Mouse (Mus musculus) embryonic facial prominence, embryonic 13.5 days (tissue): Measurements from ENCODE around the gene Pex6. TPM values are rescaled to one million over a fixed set of nuclear protein-coding genes. Genes with fewer than 3 reads are reported as not detected.

Experiments used
- ATAC-seq: fragments of 200-750 bp; cut with Nextera tagmentation; 2 replicates; pipeline ENCODE4 v1.8.0; 2017; ENCODE audit warnings: low read depth; ENCODE audit not compliant: insufficient number of reproducible peaks, insufficient read depth, low FRiP score, low TSS enrichment
- H3K27ac ChIP-seq: fragments of 300-500 bp; sonication (generic); 2 replicates; pipeline ENCODE4 v1.5.1; 2015; ENCODE audit warnings: moderate library complexity, mild to moderate bottlenecking, inconsistent platforms
- H3K27me3 ChIP-seq: fragments of 300-500 bp; sonication (generic); 2 replicates; pipeline ENCODE4 v1.6.1; 2015; ENCODE audit warnings: mild to moderate bottlenecking, inconsistent platforms
- H3K36me3 ChIP-seq: fragments of 300-500 bp; sonication (generic); 2 replicates; pipeline ENCODE4 v1.6.1; 2015; ENCODE audit warnings: mild to moderate bottlenecking, inconsistent platforms
- H3K4me1 ChIP-seq: fragments of 300-500 bp; sonication (generic); 2 replicates; pipeline ENCODE4 v1.6.1; 2015; ENCODE audit warnings: inconsistent platforms
- H3K4me2 ChIP-seq: fragments of 300-500 bp; sonication (generic); 2 replicates; pipeline ENCODE4 v1.6.1; 2015; ENCODE audit warnings: moderate library complexity, mild to moderate bottlenecking, inconsistent platforms
- H3K4me3 ChIP-seq: fragments of 300-500 bp; sonication (generic); 2 replicates; pipeline ENCODE4 v1.5.1; 2015; ENCODE audit warnings: mild to moderate bottlenecking, inconsistent platforms
- H3K9ac ChIP-seq: fragments of 300-500 bp; sonication (generic); 2 replicates; pipeline ENCODE4 v1.6.1; 2015; ENCODE audit warnings: mild to moderate bottlenecking, inconsistent platforms
- H3K9me3 ChIP-seq: fragments of 300-500 bp; sonication (generic); 2 replicates; pipeline ENCODE4 v1.6.1; 2016; ENCODE audit warnings: inconsistent platforms
- WGBS: fragments of 180-500 bp; shearing (Covaris S2); methylation state at CpG from one replicate; pipeline ENCODE4 v1.1.7; 2015; ENCODE audit warnings: mixed read lengths; 5-methylcytosine and 5-hydroxymethylcytosine counted together
- polyA plus RNA-seq: library from polyadenylated mRNA; unstranded; fragments of >200 nt; fragmentation: Nextera tagmentation; extraction: Ambion mirVana; gene quantifications from 2 replicates; pipeline ENCODE4 v1.2.1, GENCODE M21; 2015

Pex6 gene
- polyA plus RNA-seq, 1 experiment from 2014 or later = 32.4 TPM

DNA sequence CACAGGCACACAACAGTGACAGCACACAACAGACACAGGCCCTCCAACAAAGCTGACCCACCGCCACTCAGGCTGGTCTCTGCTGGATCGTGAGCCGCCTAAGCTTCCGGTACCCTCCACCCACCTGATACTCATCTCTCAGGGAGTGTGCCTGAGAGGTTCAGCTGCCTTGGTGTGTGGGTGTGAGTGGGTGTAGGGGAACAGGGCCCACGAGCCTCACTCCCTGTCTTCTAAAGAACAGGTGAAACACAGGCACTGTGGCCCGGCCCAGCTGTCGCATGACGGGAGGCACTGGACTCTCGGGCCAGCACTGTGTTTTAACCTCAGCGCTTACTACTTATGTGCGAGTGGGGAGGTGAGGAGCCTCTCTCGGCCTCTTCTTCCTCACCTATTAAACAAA is 9.2 kb upstream of the Pex6 start:
- H3K27me3 ChIP-seq = no peaks in the 10 kb centered on the region
- no peaks in the 10 kb centered on the region for H3K9me3 ChIP-seq
- no peak for ATAC-seq
- peaks cover 37% of the 10 kb centered on the region for H3K36me3 ChIP-seq
- H3K27ac ChIP-seq = no peak overlapping the region
- H3K9ac ChIP-seq = peak overlapping the region; percentile 97; the same call in 1 of the 2 replicates
- 90% methylated on average over 12 of the region's 12 CpGs for WGBS
- H3K4me1 ChIP-seq = peaks cover 32% of the 10 kb centered on the region
- H3K4me2 ChIP-seq = 0 out of 2 replicates have a peak overlapping the region, but pooled peaks have one; percentile 7
- 0 out of 2 replicates have a peak overlapping the region, but pooled peaks have one; percentile 94 for H3K4me3 ChIP-seq

DNA sequence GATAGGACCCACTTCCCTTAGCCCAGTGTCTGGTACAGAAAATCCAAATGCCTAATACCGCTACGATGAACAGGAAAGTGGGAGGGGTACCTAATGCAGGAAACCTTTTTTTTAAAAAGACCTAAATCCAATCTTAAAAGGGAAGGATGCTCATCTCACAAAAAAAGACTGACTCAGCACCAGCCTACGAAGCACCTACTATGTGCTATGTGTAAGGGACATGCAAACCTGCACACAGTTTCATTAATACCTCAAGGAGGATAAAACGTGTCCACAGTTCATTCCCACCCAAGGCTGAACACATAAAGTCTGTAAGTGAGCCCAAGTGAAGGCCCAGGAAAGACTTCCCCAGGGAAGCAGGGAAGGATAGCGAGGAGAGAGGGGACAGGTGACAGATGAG is 8.8 kb upstream of the Pex6 start:
- Histone ChIP-seq H3K4me1 (peaks cover 32% of the 10 kb centered on the region), H3K9me3 (no peaks in the 10 kb centered on the region), H3K36me3 (peaks cover 33% of the 10 kb centered on the region), H3K27ac (no peak overlapping the region), H3K4me3 (peak overlapping the region; percentile 94; the same call in 1 of the 2 replicates), H3K4me2 (peak overlapping the region; percentile 85), H3K27me3 (no peaks in the 10 kb centered on the region), H3K9ac (peak overlapping the region; percentile 97)
- ATAC-seq = no peak
- WGBS = 92% methylated on average over 5 of the region's 5 CpGs

DNA sequence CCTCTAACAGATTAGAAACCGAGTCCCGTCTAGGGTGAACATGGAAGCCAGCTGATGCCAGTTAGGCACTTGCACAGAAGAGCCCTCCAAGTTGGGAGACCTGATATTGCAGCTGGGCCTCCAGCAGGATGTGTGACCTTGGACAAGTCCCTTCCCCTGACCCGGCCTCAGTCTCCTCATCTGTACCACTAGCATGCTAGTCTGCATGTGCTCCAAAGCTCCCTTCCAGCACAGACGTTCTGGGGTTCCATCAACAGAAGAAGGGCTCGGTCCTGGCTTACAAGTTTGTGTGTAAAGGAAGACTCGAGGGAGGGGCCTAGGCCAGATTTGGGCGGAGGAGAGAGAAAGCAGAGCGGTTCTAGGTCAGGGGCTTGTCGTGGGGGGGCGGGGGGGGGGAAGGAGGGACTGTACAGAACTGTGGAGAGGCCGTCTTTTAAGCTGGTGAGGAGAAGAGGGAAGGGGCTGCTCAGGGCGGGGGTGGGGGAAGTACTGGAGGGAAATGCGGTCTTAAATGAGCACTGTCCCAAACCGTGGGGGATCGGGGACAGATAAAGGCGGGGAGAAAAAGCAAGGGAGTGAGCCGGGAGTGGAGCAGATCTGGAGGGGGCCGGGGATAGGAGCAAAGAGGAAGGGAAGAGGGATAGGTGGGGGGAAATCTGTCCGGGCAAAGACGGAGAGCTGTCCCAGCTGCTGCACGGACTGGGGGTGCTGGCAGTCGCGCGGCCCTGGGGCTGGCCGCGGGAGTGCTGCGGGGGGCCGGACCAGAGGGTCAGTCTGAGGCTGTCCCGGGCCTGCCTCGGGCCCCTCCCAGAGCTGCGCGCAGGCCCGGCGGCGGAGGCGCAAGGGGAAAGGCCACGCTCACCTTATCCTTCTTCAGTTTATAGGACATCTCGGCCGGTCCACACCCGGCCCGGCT is 7.0 kb upstream of the Pex6 start:
- H3K4me2 ChIP-seq = peak overlapping the region; percentile 85
- H3K27me3 ChIP-seq = no peaks in the 10 kb centered on the region
- ATAC-seq = peak; percentile 77
- 3% methylated on average over 41 of the region's 41 CpGs for WGBS
- H3K9me3 ChIP-seq = no peaks in the 10 kb centered on the region
- H3K4me3 ChIP-seq = peak overlapping the region; percentile 94
- H3K4me1 ChIP-seq = peaks cover 32% of the 10 kb centered on the region
- H3K9ac ChIP-seq = peak overlapping the region; percentile 97
- H3K36me3 ChIP-seq = peaks cover 19% of the 10 kb centered on the region
- peak overlapping the region; percentile 92 for H3K27ac ChIP-seq

DNA sequence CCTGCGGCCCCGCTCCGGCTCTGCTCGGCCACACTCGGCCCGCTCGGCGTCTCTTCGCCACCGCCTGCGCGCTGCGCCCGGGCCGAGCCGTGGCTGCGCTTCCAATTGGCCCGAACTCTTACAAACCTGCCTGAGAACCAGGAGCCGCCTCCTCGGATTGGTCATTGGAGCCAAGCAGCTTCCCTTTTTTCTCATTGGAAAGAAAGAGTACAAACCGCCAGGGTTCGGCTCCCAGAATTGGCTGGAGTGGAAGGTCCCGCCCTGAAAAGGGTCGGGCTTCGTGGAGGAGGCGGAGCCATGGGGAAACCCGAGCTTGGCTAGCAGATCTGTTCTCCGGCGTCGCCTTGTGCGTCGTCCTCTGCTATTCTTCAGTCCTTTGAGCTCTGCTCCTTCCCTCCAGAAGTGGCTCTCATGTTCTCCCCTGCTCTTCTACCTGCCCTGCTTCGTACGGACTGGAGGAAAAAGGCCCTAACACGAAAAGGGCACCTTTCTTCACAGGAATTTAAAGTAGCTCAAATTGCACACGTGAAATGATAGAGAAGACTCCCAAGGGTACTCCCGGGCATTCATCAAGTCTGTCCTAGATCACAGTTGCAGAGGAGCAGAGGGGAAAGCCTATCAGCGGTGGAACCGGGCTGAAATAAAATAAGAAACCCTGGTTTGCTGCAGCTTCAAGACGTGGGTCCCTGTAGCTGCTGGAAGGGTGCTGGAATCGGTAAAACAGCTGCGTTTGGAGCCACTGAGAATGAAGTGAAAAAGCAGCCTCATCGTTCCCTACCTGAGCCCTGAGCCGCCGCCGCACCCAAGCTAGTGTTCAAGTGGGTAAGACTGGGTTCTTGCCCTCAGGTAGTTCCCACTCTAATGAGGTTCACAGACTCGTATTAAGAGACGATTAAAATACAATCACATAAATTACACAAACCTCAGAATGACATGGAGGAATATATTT is 6.1 kb upstream of the Pex6 start, which contains the start of gene Ppp2r5d:
Gene Ppp2r5d, minus strand, starts transcription at position 225 of the 949 bp plus-strand sequence.
- Histone ChIP-seq H3K9me3 (no peaks in the 10 kb centered on the region), H3K9ac (peak within 1 kb of the TSS; percentile 97), H3K4me1 (peaks cover 32% of the 10 kb centered on the region), H3K36me3 (peaks cover 11% of the 10 kb centered on the region), H3K4me2 (peak within 1 kb of the TSS; percentile 85), H3K27me3 (no peaks in the 10 kb centered on the region), H3K4me3 (peak within 1 kb of the TSS; percentile 94), H3K27ac (peak within 1 kb of the TSS; percentile 92)
- ATAC-seq = peak; percentile 90
- under 1% methylated on average over 48 of the region's 48 CpGs for WGBS

DNA sequence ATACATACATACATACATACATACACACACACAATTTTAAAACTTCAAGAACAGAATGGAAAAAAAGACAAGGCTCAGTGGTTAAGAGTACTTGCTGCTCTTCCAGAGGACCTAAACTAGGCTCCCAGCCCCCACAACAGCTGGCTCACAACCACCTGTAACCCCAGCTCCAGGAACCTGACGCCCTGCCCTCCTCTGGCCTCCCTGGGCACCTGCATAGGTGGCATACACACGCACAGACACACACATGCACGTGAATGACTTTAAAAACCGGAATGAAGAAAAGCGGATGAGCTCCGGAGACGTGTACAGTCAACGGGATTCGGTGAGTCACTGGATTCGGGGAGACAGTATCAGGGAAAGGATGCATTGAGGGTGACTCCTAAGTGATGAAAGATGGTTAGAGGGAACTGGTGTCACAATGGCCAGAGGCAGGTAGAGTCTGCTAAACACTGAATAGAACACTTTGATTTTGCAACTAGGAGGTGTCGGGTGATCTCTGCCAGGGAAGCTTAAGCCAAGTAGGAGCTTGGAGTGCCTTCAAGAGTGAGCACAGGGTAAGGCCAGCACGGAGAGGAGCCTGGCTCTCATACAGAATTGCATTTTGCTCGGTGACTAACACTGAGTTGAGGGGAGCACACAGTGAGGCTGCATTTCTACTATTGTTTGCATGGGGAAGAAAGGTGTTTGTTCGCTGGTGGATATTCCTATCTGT is 4.7 kb upstream of the Pex6 start:
- Histone ChIP-seq H3K36me3 (0 out of 2 replicates have a peak, but pooled peaks cover under 1% of the 10 kb centered on the region), H3K9ac (no peak overlapping the region), H3K9me3 (no peaks in the 10 kb centered on the region), H3K27ac (no peak overlapping the region), H3K4me3 (no peak overlapping the region), H3K4me1 (peaks cover 30% of the 10 kb centered on the region), H3K27me3 (no peaks in the 10 kb centered on the region), H3K4me2 (no peak overlapping the region)
- 88% methylated on average over 14 of the region's 14 CpGs for WGBS
- no peak for ATAC-seq

DNA sequence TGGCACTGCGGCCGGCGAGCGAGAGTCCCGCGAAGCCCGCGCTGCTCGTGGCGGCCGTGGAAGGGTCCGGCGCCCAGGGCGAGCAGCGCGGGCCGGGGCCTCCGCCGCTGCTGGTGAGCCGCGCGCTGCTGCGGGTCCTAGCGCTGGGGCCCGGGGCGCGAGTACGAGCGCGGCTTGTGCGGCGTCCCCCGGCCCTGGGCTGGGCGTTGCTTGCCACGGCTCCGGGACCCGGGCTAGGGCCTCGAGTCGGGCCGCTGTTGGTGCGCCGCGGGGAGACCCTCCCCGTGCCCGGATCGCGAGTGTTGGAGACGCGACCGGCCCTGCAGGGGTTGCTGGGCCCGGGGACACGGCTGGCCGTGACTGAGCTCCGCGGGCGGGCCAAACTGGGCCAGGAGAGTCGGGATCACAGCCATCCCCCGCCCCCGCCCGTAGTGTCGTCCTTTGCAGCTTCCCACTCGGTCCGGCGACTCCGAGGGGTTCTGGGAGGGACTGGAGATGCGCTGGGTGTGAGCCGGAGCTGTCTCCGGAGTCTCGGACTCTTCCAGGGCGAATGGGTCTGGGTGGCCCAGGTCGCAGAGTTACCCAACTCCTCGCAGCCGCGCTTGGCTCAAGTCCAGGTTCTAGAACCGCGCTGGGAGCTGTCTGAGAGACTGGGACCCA is 479 bp downstream of the Pex6 start:
- peak overlapping the region; percentile 100 for H3K4me3 ChIP-seq
- no peak; the same call in 1 of the 2 replicates for ATAC-seq

DNA sequence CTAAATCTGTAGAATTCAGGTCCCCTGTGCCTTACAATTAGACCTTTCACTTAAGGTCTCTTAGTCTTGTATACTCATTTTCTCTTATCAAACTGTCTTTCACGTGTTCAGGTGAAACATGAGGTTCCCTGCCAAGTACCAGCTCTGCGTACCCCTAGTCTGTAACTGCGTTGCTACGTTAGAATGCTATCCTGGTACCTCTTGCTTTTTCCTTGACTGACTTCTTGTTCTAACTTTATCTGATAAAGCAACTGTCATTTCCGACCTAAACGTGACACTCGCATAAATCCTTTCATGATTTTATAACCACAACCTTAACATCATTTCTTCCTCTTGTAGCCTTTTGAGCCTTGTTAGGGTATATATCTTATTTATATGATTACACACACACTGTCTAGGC is 1.2 kb downstream of the Pex6 start:
- no peaks in the 10 kb centered on the region for H3K27me3 ChIP-seq
- no peak overlapping the region for H3K27ac ChIP-seq
- WGBS = 74% methylated on average over 7 of the region's 7 CpGs
- peak overlapping the region; percentile 94 for H3K9ac ChIP-seq
- H3K9me3 ChIP-seq = no peaks in the 10 kb centered on the region
- H3K4me2 ChIP-seq = peak overlapping the region; percentile 100
- H3K36me3 ChIP-seq = peaks cover 39% of the 10 kb centered on the region
- H3K4me3 ChIP-seq = peak overlapping the region; percentile 100
- no peak for ATAC-seq
- peaks cover 16% of the 10 kb centered on the region for H3K4me1 ChIP-seq

More for the DNA sequence above, 479 bp downstream of the Pex6 start:
- Histone ChIP-seq H3K27ac (peak overlapping the region; percentile 64), H3K4me1 (peaks cover 16% of the 10 kb centered on the region), H3K9ac (peak overlapping the region; percentile 94), H3K27me3 (no peaks in the 10 kb centered on the region), H3K9me3 (no peaks in the 10 kb centered on the region), H3K4me2 (peak overlapping the region; percentile 100), H3K36me3 (peaks cover 32% of the 10 kb centered on the region)
- WGBS = under 1% methylated on average over 67 of the region's 76 CpGs

DNA sequence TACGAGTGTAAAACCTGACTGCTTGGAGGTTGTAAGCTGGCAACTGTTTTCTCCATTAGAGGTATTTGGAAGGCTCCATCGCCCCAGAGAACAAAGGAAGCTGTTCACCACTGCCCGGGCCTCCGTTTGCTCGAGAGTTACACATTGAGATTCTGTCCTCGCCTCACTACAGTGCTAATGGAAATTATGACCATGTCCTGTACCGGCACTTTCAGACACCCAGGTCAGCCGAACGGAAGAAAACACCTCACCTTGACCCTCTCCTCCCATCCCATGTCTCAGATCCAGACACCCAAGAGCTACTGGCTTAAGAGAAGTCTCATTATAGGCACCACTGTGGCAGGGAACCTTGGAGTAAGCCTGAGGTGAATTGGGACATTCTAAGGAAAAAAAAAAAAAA is 2.6 kb downstream of the Pex6 start:
- Histone ChIP-seq H3K9ac (no peak overlapping the region), H3K4me1 (peaks cover 16% of the 10 kb centered on the region), H3K27me3 (no peaks in the 10 kb centered on the region), H3K36me3 (peaks cover 42% of the 10 kb centered on the region), H3K4me3 (no peak overlapping the region), H3K27ac (no peak overlapping the region), H3K9me3 (no peaks in the 10 kb centered on the region), H3K4me2 (no peak overlapping the region)
- no peak for ATAC-seq
- 89% methylated on average over 9 of the region's 9 CpGs for WGBS

DNA sequence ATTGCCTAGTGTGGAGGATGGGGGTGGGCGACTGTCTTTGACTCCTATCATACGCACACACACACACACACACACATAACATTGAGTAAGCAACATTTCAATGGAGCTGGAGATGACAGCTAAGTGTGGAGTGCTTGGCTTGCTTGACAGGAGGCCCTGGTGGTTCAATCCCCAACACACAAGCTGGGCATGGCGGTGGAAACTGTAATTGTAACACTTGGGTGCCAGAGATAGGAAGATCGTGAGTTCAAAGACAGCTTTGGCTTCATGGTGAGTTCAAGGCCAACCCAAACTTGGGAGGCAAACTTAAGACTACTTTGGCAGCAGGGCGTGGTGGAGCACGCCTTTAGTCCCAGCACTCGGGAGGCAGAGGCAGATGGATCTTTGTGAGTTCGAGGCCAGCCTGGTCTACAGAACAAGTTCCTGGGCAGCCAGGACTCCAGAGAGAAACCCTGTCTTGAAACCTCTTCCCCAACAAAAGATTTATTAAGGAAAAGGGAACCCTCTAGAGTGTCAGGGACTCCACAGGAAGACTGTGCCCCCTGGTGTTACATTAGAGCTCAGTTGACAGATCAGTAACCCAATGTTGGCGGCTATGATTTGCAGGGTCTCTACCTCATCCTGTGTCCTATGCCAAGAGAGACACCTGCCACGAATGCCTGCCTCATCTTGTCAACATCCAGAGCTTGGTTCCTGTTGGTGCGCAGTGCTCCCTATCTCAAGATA is 3.7 kb downstream of the Pex6 start:
- Histone ChIP-seq H3K36me3 (peaks cover 51% of the 10 kb centered on the region), H3K27me3 (no peaks in the 10 kb centered on the region), H3K9ac (no peak overlapping the region), H3K4me1 (peaks cover 16% of the 10 kb centered on the region), H3K9me3 (no peaks in the 10 kb centered on the region), H3K27ac (no peak overlapping the region), H3K4me3 (no peak overlapping the region), H3K4me2 (no peak overlapping the region)
- ATAC-seq = no peak
- WGBS = 95% methylated on average over 11 of the region's 11 CpGs

DNA sequence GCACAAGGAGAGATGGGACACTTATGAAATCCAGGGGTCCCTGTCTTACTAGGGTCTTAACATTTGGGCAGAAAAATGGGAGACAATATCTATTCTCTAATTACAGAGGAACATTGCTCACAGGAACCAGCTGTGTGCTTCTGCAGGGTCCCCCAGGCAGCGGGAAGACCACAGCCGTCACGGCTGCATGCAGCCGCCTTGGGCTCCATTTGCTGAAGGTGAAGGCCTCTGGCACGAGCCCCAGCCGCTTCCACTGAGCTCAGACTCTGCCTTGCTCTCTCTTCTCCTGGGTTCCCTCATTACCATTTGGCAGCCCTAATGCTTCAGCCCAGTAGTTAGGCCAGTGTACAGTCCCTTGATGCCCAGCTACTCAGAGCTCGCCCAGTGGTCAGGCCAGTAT is 9.8 kb downstream of the Pex6 start:
- Histone ChIP-seq H3K4me3 (no peak overlapping the region), H3K9me3 (no peaks in the 10 kb centered on the region), H3K4me2 (no peak overlapping the region), H3K9ac (no peak overlapping the region; the same call in none of the 2 replicates), H3K27ac (no peak overlapping the region), H3K4me1 (no peaks in the 10 kb centered on the region), H3K27me3 (no peaks in the 10 kb centered on the region), H3K36me3 (peaks cover 83% of the 10 kb centered on the region)
- ATAC-seq = no peak
- 84% methylated on average over 7 of the region's 7 CpGs for WGBS
